Mouse (Mus musculus) right cerebral cortex, postnatal 14 days (tissue): ENCODE data around the gene Npepps.
"Not testable (repeated sequence)": the region's sequence is repeated elsewhere in the genome, so short reads cannot be mapped to it uniquely, and the experiment has no call there.

ENCODE experiments used
- DNase-seq: peaks from one replicate; pipeline ENCODE4 v3.0.0; 2022

Npepps gene

GRCm38 (mm10) chr11:97280216-97280861, at the start of gene Npepps:
Npepps (minus strand) TSS chr11:97280638.
- DNase-seq = peak; percentile 72

GRCm38 (mm10) chr11:97328148-97328547, 47.7 kb upstream of the Npepps start:
- peak; percentile 80 for DNase-seq

DNA sequence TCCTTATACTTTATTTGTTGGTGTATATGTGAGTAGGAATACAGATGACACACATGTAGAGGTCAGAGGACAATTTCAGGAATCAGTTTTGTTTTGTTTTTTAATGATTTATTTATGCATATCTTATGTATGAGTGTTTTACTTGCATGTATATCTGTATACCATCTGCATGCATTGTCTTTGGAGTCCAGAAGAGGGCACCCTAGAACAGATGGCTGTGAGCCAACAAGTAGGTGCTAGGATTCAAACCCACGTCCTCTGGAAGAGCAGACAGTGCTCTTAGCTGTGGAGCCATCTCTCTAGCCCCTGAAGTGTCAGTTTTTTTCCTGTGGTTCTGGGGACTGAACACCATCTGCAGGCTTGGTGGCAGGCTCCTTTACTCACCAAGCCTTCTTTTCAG, 44.8 kb upstream of the Npepps start:
- DNase-seq = no peak

DNA sequence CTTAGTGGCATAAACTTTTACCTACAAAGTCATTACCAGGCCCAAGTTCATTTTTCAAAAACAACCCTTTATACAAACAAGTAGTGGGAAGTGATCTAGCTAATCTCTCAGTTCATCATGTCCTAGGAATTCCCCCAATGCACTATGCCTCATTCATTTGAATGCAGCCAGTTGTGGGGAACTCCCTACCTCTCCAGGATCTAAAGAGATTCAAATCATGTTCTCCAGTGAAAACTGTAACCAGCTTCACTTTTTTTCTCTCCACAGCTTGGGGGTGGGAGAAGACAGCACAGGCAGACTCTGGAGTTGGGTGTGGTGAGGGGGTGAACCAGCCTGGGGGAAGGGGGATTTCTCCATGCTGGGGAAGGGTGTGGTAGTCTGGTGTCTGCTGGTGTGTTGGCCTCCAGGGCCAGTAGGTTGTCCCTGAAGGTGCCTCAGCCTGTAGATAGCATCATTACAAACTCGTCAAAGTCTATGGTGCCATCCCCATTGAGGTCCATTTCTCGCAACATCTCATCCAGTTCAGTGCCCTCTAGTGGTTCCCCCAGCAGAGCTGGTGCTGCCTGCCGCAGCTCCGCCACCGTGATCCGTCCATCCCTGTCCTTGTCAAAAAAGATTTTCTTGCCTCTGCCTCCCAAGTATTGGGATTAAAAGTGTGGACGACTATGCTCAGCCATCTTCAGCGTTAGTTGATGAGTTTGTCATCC, 41.6 kb upstream of the Npepps start:
- not testable (repeated sequence) for DNase-seq

DNA sequence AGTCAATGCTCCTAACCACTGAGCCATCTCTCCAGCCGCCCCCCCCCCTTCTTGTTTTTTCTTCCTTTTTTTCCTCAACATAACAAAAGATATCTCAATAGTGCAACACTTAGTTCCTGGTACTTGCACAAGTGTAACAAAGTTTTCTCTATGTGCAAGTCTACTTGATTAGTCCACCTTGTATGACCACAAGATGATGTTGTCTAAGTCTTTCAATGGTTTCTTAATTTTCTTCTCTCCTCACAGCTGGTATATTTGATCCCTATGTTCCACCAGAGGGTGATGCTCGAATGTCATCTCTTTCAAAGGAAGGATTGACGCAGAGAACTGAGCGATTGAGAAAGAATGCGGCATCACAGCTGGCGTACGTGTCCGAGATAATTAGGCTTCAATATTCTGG, 40.8 kb upstream of the Npepps start:
- DNase-seq = no peak

DNA sequence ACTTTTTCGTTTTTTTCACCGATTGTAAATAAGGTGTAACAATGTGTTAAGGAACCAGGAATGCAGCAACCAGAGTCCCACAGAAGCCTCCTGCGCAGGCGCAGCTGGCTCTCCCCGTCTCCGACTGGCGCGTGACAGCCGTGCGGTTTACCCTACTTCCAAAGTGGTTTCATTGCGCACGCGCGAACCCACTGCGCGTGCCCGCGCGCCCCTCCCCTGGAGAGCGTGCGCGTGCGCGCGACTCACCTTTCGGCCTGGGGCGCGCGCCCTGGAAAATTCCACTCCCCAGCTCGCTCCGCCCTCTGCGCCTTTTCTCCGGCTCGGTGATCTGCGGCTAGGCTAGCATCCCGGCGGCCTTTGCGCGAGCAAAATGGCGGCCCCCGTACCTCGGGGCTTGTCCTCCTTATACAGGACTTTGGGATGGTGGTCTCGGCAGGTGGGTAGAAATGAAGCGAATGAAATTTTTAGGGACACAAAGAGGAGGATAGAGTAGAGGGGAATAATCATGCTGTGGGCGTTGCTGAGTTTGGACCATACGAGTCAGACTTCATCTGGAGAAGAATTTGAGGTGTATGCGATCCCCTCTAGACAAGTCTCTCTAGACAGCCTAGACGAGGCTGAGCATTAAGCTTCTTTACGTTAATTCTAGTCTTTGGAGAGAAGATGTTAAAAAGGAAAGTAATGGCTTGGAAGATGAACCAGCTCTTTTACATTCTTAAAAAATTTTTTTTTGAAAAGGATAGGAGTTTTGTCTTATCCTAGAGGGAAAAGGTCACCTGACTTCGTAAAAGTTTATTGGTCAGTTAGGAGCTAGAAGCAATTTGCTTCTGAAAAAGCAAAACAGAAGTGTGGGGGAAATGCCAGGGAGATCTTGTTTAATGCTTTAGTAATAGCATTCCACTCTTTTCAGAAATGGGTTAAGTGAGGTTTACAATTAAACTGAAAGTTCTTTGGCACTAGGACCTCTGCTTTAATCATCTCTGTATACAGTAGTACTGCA, 35.4 kb upstream of the Npepps start, which contains the start of gene Mrpl45:
Gene Mrpl45 (plus strand): TSS at position 213 of the 1,000 bp plus-strand sequence.
- peak; percentile 99 for DNase-seq

- no peak for DNase-seq
Measured at GRCm38 (mm10) chr11:97314751-97315503, 34.5 kb upstream of the Npepps start.

DNA sequence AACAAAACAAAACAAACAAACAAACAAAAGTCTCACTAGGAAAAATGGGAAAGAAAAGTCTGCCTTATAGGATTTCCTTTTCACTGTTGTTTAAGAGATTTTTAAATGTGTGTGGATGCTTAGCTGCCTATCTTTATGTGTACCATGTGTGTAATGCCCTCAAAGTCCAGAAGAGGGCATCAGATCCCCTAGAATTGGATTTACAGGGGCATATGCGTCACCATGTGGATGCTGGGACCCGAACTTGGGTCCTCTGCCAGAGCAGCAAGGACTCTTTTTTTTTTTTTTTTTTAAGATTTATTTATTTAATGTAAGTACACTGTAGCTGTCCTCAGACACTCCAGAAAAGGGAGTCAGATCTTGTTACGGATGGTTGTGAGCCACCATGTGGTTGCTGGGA, 33.7 kb upstream of the Npepps start:
- DNase-seq = no peak

GRCm38 (mm10) chr11:97312871-97313270, 32.4 kb upstream of the Npepps start:
- not testable (repeated sequence) for DNase-seq

GRCm38 (mm10) chr11:97310895-97311631, 30.6 kb upstream of the Npepps start:
- no peak for DNase-seq

DNA sequence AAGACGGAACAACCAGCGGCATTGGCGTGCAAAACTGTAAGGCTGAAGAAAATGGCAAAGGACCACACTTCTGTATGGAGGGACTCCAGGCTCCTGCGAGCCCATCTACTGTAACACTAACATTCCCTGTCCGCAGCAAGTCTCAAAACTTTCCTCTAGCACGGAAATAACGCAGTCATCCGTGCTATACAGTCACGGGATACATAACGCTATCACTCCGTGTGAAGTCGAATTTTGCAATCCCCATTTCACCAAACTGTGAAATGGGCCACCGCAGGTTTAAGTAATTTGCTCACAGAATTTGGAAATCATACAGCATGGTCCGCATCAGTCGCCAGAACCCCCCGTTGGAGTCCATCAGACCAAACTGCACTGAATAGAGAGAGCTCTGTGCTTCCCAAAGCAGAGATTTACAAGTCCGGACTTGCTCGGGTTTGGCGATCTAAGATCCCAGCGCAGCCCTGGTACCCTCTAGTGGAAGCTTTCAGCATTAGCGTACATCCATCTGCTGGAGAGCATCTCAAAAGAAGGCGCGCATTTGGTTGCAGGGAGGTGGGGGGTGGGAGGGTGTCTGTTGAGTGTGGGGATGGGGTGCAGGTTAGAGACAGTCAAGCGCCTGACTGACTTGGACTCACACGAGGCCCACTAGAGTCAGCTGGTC, 29.6 kb upstream of the Npepps start:
- DNase-seq = peak; percentile 66

GRCm38 (mm10) chr11:97309451-97309836, 29.0 kb upstream of the Npepps start:
- no peak for DNase-seq

- DNase-seq = no peak
Measured at GRCm38 (mm10) chr11:97308806-97309450, 28.5 kb upstream of the Npepps start.

GRCm38 (mm10) chr11:97307294-97308069, 27.0 kb upstream of the Npepps start:
- DNase-seq = no peak

DNA sequence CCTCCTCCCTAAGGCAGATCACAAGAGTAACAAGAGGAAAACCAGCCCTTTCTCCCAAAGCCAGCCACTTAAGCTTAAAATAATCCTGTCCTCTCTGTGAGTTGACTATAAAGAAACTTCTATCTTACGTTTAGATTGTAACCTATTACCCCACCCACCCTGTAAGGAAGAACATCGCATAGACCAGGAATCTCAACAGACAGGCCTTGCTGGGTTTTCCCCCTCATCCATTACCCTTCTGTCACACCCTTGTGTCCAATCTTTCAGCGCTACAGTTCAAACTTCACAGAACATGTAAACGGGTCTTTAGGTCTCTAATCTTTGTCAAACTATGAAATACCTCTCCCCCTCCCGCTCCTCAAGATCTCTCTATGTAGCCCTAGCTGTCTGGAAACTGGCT, 24.2 kb upstream of the Npepps start:
- DNase-seq = no peak

DNA sequence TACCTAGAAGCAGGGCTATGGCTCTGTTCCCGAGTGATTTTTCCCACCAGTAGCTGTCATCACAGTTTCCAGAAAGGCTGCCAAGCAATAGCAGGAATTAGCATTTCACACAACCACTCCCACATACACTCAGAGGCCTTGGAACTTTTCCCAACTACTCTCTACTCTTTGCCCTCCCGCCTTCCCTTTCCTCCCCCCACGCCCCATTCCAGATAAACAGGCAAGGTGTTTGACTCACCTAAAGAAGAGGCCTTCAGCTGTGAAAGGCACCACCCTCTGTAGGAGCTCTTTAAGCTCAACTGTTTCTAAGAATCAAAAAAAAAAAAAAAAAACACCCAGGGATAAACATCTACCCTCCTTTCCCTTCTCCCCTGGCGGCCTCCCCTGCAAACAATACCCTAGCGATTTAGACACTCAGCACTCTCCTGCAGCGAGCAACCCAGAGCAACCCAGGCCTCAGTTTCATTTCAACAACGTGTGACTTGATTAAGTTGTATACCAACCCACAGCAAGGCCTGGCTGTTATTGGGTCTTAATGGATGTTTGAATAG, 21.9 kb upstream of the Npepps start:
- no peak for DNase-seq

DNA sequence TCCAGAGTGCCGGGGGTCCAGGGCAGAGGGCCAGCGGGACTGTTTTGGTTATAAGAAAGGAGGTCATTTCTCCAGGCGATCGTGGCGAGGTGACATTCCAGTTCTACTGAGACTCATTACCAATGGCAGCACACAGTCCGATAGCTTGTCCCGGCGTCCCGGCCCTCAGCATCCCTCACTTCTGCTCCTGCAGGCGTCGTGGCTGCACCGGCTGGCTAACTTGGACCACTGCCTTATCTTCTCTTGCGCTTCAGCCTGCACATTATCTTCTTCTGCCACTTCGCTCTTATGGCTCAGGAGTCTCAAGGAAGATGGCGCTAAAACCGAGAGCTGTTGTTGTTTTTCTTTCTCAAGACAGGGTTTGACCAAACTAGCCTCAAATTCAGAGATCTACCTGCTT, 21.0 kb upstream of the Npepps start:
- no peak for DNase-seq

DNA sequence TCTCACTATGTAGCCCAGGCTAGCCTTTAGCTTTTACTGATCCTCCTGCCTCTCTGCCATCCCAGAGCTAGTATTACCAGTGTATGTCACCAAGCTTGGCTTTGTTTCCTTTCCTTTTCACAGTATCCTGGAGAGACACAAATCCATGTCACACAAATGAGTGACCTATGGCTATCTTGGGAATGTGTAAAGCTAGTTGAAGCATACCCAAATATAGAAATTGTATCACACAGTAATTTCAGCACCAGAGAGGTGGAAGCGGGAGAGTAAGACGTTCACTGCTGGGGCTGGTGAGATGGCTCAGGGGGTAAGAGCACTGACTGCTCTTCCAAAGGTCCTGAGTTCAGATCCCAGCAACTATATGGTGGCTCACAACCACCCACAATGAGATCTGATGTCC, 19.5 kb upstream of the Npepps start:
- no peak for DNase-seq

GRCm38 (mm10) chr11:97296542-97296941, 16.1 kb upstream of the Npepps start:
- no peak for DNase-seq

DNA sequence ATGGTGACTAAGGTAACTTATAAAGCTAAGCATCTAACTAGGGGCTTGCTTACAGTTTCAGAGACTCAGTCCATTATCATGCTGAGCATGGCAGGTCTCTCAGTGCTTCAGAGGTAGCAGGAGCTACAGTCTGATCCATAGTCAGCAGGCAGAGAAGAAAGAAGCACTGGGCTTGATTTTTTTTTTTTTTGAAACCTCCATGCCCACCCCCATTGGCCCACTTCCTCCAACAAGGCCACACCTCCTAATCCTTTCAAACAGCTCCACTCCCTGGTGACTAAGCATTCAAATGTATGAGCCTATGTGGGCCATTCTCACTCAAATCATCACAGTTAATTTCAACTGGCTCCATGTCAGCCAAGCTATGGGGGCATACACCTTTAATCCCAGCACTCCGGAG, 12.3 kb upstream of the Npepps start:
- no peak for DNase-seq
